Mouse (Mus musculus) forebrain, embryonic 15.5 days (tissue): Measurements from ENCODE around the gene Olfr320. TPM values are rescaled to one million over a fixed set of nuclear protein-coding genes. Genes with fewer than 3 reads are reported as not detected.
"Not testable (repeated sequence)": the region's sequence is repeated elsewhere in the genome, so short reads cannot be mapped to it uniquely, and the experiment has no call there.

Experiments
- ATAC-seq: fragments of 200-750 bp; cut with Nextera tagmentation; replicated peaks from 2 replicates; pipeline ENCODE4 v1.8.0; 2017; ENCODE audit warnings: mild to moderate bottlenecking, moderate TSS enrichment, moderate library complexity
- H3K27ac ChIP-seq: fragments of 300-500 bp; sonication (generic); replicated peaks from 2 replicates; pipeline ENCODE4 v1.5.1; 2015; ENCODE audit warnings: mild to moderate bottlenecking, inconsistent platforms
- H3K27me3 ChIP-seq: fragments of 300-500 bp; sonication (generic); 2 replicates; pipeline ENCODE4 v1.6.1; 2015; ENCODE audit warnings: inconsistent platforms
- H3K36me3 ChIP-seq: fragments of 300-500 bp; sonication (generic); 2 replicates; pipeline ENCODE4 v1.6.1; 2015; ENCODE audit warnings: mild to moderate bottlenecking, inconsistent platforms
- H3K4me1 ChIP-seq: fragments of 300-500 bp; sonication (generic); 2 replicates; pipeline ENCODE4 v1.6.1; 2015; ENCODE audit warnings: inconsistent platforms
- H3K4me2 ChIP-seq: fragments of 300-500 bp; sonication (generic); replicated peaks from 2 replicates; pipeline ENCODE4 v1.6.1; 2015; ENCODE audit warnings: mild to moderate bottlenecking, inconsistent platforms
- H3K4me3 ChIP-seq: fragments of 300-500 bp; sonication (generic); 2 replicates; pipeline ENCODE4 v1.5.1; 2015; ENCODE audit warnings: mild to moderate bottlenecking, inconsistent platforms
- H3K9ac ChIP-seq: fragments of 300-500 bp; sonication (generic); replicated peaks from 2 replicates; pipeline ENCODE4 v1.6.1; 2015; ENCODE audit warnings: mild to moderate bottlenecking, inconsistent platforms
- H3K9me3 ChIP-seq: fragments of 300-500 bp; sonication (generic); 2 replicates; pipeline ENCODE4 v1.6.1; 2016; ENCODE audit warnings: inconsistent platforms
- WGBS: fragments of 180-500 bp; shearing (Covaris S2); methylation state at CpG from one replicate; pipeline ENCODE4 v1.1.7; 2015; ENCODE audit warnings: mixed read lengths; 5-methylcytosine and 5-hydroxymethylcytosine counted together
- polyA plus RNA-seq: library from polyadenylated mRNA; unstranded; fragments of >200 nt; fragmentation: Nextera tagmentation; extraction: Ambion mirVana; gene quantifications from 2 replicates; pipeline ENCODE4 v1.2.1, GENCODE M21; 2015

Gene Olfr320
- polyA plus RNA-seq, 1 experiment from 2014 or later = not detected

- H3K4me1 ChIP-seq = no peaks in the 10 kb centered on the region
- no peak within 1 kb of the TSS for H3K4me2 ChIP-seq
- no peaks in the 10 kb centered on the region for H3K27me3 ChIP-seq
- 86% methylated on average over 3 of the region's 3 CpGs for WGBS
- no peak within 1 kb of the TSS for H3K27ac ChIP-seq
- H3K9ac ChIP-seq = no peak within 1 kb of the TSS
- no peaks in the 10 kb centered on the region for H3K36me3 ChIP-seq
- H3K9me3 ChIP-seq = 0 out of 2 replicates have a peak, but pooled peaks cover 7% of the 10 kb centered on the region
- no peak within 1 kb of the TSS for H3K4me3 ChIP-seq
- no peak for ATAC-seq
These were observed 18.0 kb downstream of the Olfr320 start, which contains the start of gene Olfr319 for GRCm38 (mm10) chr11:58698862-58699261. Olfr319 (plus strand) TSS chr11:58699162.

- Histone ChIP-seq H3K36me3 (no peaks in the 10 kb centered on the region), H3K4me1 (no peaks in the 10 kb centered on the region; the same call in 1 of the 2 replicates), H3K27me3 (no peaks in the 10 kb centered on the region), H3K9me3 (no peaks in the 10 kb centered on the region), H3K4me2 (no peak overlapping the region), H3K27ac (no peak overlapping the region), H3K4me3 (no peak overlapping the region), H3K9ac (no peak overlapping the region)
- no peak for ATAC-seq
- WGBS = 85% methylated on average over 11 of the region's 11 CpGs
These were observed 28.2 kb downstream of the Olfr320 start for GRCm38 (mm10) chr11:58709086-58709485.

DNA sequence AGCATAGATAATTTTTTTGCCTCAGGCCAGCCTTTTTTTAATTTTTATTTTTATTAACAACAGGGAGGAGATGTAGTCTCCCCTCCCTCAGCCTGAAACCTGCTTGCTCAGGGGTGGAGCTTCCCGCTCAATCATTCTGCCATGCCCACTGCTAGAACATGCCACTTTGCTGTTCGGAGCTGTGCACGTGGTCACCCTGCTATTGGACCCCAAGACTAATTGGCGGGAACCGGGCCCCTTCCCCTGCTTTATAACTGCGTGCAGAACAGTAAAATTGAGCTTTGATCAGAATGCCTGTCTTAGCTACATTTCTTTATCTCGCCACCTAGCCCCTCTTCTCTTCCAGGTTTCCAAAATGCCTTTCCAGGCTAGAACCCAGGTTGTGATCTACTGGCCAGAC is 36.8 kb downstream of the Olfr320 start:
- not testable (repeated sequence) for H3K36me3 ChIP-seq, H3K4me3 ChIP-seq, H3K4me1 ChIP-seq, H3K9me3 ChIP-seq, H3K27me3 ChIP-seq, H3K27ac ChIP-seq, H3K4me2 ChIP-seq, H3K9ac ChIP-seq, ATAC-seq
- 94% methylated on average over 7 of the region's 7 CpGs for WGBS

DNA sequence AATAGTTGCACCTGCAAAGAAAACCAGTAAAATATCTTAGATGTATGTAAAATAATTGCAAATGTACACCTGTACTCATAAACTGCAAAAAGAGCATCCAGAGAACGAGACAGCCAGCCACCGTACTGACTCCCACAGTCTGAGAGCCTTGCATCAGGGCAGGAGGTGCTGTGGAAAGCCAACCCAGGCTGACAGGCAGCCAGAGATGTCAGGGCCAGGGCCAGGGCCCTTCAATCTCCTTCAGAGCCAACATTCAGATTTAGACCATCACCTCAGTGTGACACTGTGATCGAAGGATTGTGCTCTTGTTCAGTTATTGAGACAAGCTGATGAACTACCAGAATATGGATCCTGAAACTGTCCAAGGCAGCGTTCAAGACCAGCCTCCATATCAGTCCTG is 38.8 kb downstream of the Olfr320 start:
- no peaks in the 10 kb centered on the region for H3K9me3 ChIP-seq
- no peak overlapping the region for H3K4me3 ChIP-seq
- H3K4me2 ChIP-seq = no peak overlapping the region
- H3K4me1 ChIP-seq = no peaks in the 10 kb centered on the region
- ATAC-seq = no peak
- H3K27me3 ChIP-seq = no peaks in the 10 kb centered on the region
- no peaks in the 10 kb centered on the region for H3K36me3 ChIP-seq
- no peak overlapping the region for H3K9ac ChIP-seq
- WGBS = 82% methylated on average over 4 of the region's 4 CpGs
- no peak overlapping the region for H3K27ac ChIP-seq

GRCm38 (mm10) chr11:58723914-58724313 is 43.0 kb downstream of the Olfr320 start, which contains the start of gene Olfr318:
Olfr318 (minus strand) TSS chr11:58724014.
- no peak for ATAC-seq
- no peaks in the 10 kb centered on the region for H3K36me3 ChIP-seq

DNA sequence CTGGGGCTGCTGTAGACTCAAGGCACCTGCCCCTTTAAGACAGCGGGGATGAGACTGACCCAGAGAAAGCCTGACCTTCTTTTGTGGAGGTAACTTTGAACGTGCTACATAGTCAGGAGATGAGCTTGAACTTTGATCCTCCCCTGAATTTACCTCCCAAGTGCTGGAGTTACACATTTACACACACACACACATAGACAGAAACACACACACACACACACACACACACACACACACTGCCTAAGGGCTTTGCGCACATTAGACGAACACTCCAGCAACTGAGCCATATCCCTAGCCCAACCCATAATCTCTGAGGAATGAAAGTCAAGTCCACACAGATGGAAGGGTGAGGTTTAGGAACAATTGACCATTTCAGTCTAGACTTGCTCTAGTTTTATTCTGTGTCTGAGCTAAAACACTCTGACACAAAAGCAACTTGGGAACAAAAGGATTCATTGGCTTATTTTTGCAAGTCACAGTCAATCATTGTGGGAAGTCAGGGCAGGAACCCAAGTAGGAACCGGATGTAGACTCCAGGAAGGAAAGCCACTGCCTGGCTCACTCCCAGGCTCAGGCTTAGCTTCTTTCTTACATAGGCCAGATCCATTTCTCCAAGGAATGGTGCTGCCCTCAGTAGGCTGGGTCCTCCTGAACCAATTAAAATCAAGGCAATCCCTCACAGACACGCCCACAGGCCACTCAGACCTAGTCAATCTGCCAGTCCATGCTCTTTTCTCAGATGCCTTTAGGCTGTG is 47.2 kb downstream of the Olfr320 start:
- not testable (repeated sequence) for H3K27me3 ChIP-seq, H3K4me3 ChIP-seq, H3K4me2 ChIP-seq, H3K9me3 ChIP-seq, H3K9ac ChIP-seq, ATAC-seq, H3K36me3 ChIP-seq, H3K4me1 ChIP-seq, H3K27ac ChIP-seq
- 84% methylated on average over 6 of the region's 6 CpGs for WGBS

More at GRCm38 (mm10) chr11:58723914-58724313, 43.0 kb downstream of the Olfr320 start, which contains the start of gene Olfr318:
- Histone ChIP-seq H3K27ac (no peak within 1 kb of the TSS), H3K9ac (no peak within 1 kb of the TSS), H3K4me1 (no peaks in the 10 kb centered on the region), H3K9me3 (no peaks in the 10 kb centered on the region), H3K27me3 (no peaks in the 10 kb centered on the region), H3K4me2 (no peak within 1 kb of the TSS), H3K4me3 (no peak within 1 kb of the TSS)

GRCm38 (mm10) chr11:58733372-58733771 is 52.5 kb downstream of the Olfr320 start:
- Histone ChIP-seq H3K4me3 (no peak overlapping the region), H3K4me1 (no peaks in the 10 kb centered on the region), H3K27me3 (no peaks in the 10 kb centered on the region), H3K9ac (no peak overlapping the region), H3K36me3 (no peaks in the 10 kb centered on the region), H3K27ac (no peak overlapping the region), H3K9me3 (no peaks in the 10 kb centered on the region), H3K4me2 (no peak overlapping the region)
- ATAC-seq = no peak
- 54% methylated on average over 3 of the region's 3 CpGs for WGBS

Other genes with a start within 250 kb of the Olfr320 start
- not detected in 2 replicates for gene Gm12253, start 248.5 kb upstream of the Olfr320 start, polyA plus RNA-seq
- not detected in 2 replicates for gene Lypd9, start 228.2 kb upstream of the Olfr320 start, polyA plus RNA-seq
- not detected in 2 replicates for gene Olfr30, start 218.8 kb upstream of the Olfr320 start, polyA plus RNA-seq
- gene Olfr332, start 188.5 kb upstream of the Olfr320 start, polyA plus RNA-seq = not detected in 2 replicates
- gene Olfr331, start 178.5 kb upstream of the Olfr320 start, polyA plus RNA-seq = not detected in 2 replicates
- not detected in 2 replicates for gene Olfr330, start 146.3 kb upstream of the Olfr320 start, polyA plus RNA-seq
- gene Olfr329-ps, start 134.7 kb upstream of the Olfr320 start, polyA plus RNA-seq = not detected in 2 replicates
- 0.10 TPM in 1 of 2 replicates, not detected in the other for gene Olfr328, start 125.5 kb upstream of the Olfr320 start, polyA plus RNA-seq
- gene Olfr224, start 110.5 kb upstream of the Olfr320 start, polyA plus RNA-seq = not detected in 2 replicates
- not detected in 2 replicates for gene Olfr325, start 103.4 kb upstream of the Olfr320 start, polyA plus RNA-seq
- not detected in 2 replicates for gene Olfr324, start 86.0 kb upstream of the Olfr320 start, polyA plus RNA-seq
- gene 2210407C18Rik, start 65.0 kb upstream of the Olfr320 start, polyA plus RNA-seq = not detected in 2 replicates
- not detected in 2 replicates for gene Olfr323, start 50.6 kb upstream of the Olfr320 start, polyA plus RNA-seq
- not detected in 2 replicates for gene Trim58, start 40.6 kb upstream of the Olfr320 start, polyA plus RNA-seq
- gene Olfr322, start 22.3 kb upstream of the Olfr320 start, polyA plus RNA-seq = not detected in 2 replicates
- gene Olfr319, start 18.1 kb downstream of the Olfr320 start, polyA plus RNA-seq = 0.19 TPM in 1 of 2 replicates, not detected in the other
- gene Olfr318, start 42.9 kb downstream of the Olfr320 start, polyA plus RNA-seq = not detected in 2 replicates
- gene Olfr317, start 58.1 kb downstream of the Olfr320 start, polyA plus RNA-seq = 0.06 and 0.10 TPM in 2 replicates
- gene Olfr316, start 71.6 kb downstream of the Olfr320 start, polyA plus RNA-seq = 0.08 TPM in 1 of 2 replicates, not detected in the other
- not detected in 2 replicates for gene Olfr315, start 92.1 kb downstream of the Olfr320 start, polyA plus RNA-seq
- gene Olfr314, start 101.9 kb downstream of the Olfr320 start, polyA plus RNA-seq = not detected in 2 replicates
- gene Fam183b, start 120.9 kb downstream of the Olfr320 start, polyA plus RNA-seq = 4.9 and 8.4 TPM in 2 replicates
- not detected in 2 replicates for gene Olfr313, start 133.9 kb downstream of the Olfr320 start, polyA plus RNA-seq
- not detected in 2 replicates for gene Olfr312, start 148.1 kb downstream of the Olfr320 start, polyA plus RNA-seq
- gene Olfr311, start 158.2 kb downstream of the Olfr320 start, polyA plus RNA-seq = not detected in 2 replicates
- gene Gm12258, start 166.1 kb downstream of the Olfr320 start, polyA plus RNA-seq = 22.9 TPM in 2 replicates
- 11.5 and 11.6 TPM in 2 replicates for gene 2810021J22Rik, start 186.1 kb downstream of the Olfr320 start, polyA plus RNA-seq
- 5.9 and 7.0 TPM in 2 replicates for gene Zfp39, start 223.1 kb downstream of the Olfr320 start, polyA plus RNA-seq
- gene Btnl10, start 236.8 kb downstream of the Olfr320 start, polyA plus RNA-seq = not detected in 2 replicates